Mouse (Mus musculus) gastrocnemius, postnatal 10 days (tissue): ENCODE data around the gene Btnl1. TPM values are rescaled to one million over a fixed set of nuclear protein-coding genes. Genes with fewer than 3 reads are reported as not detected.

Experiments used
- DNase-seq: peaks from one replicate; pipeline ENCODE4 v3.0.0; 2021; ENCODE audit warnings: mixed read lengths
- long read RNA-seq, 2 experiments: library from polyadenylated mRNA; stranded (forward); transcript quantifications; one replicate each; pipeline ENCODE4 v2.0.0; 2021
- total RNA-seq, 2 experiments: library from RNA; stranded (reverse); gene quantifications; 2 replicates each; pipeline ENCODE4 v1.2.3; 2021

The Btnl1 gene
- not detected for total RNA-seq
- long read RNA-seq, experiment 1, result 0 reads
- long read RNA-seq, experiment 2, result 0 reads

- no peak for DNase-seq
Observed at GRCm38 (mm10) chr17:34376847-34377246, at the start of gene Btnl1. TSS of gene Btnl1 (plus strand) at chr17:34377132.

DNA sequence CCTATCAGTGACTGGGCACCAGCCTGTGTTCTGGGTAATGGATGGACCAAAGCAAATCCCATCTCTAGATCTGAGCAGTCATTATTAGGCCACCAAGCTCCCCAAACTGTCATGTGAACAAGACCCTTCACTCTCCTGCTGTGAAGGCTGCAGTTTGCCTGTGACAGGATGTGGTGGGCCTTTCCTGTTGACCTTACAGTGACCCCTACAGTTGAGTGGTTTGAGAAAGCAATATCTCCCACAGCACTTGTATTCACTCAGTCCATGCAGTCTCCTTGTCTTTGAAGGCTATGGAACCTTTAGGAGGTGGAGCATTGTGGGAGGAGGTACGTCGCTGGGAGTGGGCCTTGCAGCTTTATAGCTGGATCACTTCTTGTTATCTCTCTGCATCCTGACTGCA, 47.1 kb upstream of the Btnl1 start:
- no peak for DNase-seq

GRCm38 (mm10) chr17:34331200-34331599, 45.7 kb upstream of the Btnl1 start:
- DNase-seq, result no peak

- no peak for DNase-seq
Observed at GRCm38 (mm10) chr17:34340619-34341402, 36.1 kb upstream of the Btnl1 start.

DNA sequence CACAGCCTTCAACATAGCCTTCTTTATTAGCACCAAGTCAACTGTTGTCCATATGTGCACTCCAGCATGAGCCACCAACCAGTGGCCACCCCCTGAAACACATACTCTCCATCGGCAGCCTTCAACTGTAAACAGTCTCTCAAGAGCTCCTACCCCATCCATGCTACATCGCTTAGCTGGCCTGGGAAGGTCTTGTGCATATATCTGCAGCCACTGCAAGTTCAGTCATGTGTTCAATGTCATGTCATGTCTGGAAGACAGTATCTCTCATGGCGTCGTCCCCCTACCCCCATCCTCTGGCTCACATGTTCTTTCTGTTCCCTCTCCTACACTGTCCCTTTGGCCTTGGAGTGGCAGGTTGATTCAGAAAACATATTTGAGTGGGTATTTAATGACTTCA, 32.0 kb upstream of the Btnl1 start:
- DNase-seq, result no peak

DNA sequence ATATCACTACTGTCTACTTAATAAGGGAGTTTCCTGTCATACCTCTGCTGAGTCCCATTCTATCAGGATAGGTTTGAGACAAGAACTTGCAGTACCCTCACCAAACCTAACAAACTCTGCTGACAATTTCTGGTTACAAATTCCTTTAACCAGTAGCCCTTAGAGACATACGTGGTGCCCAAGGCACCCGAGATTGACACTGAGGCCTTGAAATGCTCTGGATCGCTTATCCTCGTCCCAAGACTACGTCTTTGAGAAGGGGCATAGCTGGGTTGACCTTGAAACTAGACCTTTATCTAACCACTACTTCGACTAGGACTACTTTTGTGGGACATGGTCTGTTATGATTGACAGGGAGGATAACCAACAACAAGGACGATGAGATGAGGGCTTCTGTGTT, 31.4 kb upstream of the Btnl1 start:
- no peak for DNase-seq

GRCm38 (mm10) chr17:34346041-34346440, 30.9 kb upstream of the Btnl1 start:
- DNase-seq, result no peak

DNA sequence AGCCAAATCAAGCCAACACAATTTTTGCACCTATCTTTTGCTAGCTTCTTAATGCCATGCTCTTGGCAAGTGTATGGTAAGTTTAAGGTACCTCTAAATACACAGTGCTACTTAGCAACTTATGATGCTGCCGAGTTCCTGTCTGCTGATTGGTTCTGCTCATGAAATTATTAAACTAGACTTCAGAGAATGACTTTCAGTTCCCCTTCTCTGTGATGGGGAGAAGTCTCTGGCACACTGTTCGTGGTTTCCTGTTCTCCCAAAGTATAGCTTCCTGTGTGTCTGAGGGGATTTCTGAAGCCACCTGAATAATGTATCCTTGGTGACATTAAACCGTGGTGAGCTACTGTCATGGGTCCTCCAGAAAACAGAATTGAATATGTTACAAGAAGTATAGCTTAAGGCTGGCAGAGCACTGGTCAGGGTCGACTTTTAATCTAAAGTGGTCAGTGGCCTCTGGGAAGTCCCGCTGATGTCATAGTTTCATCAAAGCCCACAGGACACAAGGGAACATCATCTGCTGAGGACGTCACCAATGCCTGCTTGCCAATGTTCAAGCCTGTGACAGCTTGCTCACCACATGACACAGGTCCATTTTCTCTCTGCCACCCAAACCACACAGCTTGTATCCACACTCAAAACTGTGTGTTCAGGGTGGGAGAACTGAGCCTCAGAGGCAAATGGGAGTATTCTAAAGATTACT, 29.2 kb upstream of the Btnl1 start:
- no peak for DNase-seq

- peak; percentile 70 for DNase-seq
Observed at GRCm38 (mm10) chr17:34349429-34349828, 27.5 kb upstream of the Btnl1 start.

GRCm38 (mm10) chr17:34354539-34354938, 22.4 kb upstream of the Btnl1 start, which contains the start of gene Btnl2:
TSS of gene Btnl2 (plus strand) at chr17:34354822.
- no peak for DNase-seq

GRCm38 (mm10) chr17:34354940-34355339, 22.0 kb upstream of the Btnl1 start:
- no peak for DNase-seq

DNA sequence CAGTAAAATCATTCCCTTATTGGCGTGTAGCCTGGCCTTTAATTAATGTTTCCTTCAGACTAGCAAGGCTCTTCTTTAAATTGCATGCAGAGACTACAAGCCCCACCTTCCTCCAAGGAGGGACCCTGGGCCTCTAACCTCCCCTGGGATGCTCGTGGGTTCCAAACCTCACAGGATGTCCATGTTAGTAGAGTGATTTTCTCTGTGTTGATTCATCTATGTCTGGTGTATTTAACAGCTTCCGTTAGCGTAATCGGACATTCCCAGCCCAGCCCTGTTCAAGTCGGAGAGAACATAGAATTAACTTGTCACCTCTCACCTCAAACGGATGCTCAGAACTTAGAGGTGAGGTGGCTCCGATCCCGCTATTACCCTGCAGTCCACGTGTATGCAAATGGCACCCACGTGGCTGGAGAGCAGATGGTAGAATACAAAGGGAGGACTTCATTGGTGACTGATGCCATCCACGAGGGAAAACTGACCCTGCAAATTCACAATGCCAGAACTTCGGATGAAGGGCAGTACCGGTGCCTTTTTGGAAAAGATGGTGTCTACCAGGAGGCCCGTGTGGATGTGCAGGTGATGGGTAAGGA, 13.9 kb upstream of the Btnl1 start:
- no peak for DNase-seq

DNA sequence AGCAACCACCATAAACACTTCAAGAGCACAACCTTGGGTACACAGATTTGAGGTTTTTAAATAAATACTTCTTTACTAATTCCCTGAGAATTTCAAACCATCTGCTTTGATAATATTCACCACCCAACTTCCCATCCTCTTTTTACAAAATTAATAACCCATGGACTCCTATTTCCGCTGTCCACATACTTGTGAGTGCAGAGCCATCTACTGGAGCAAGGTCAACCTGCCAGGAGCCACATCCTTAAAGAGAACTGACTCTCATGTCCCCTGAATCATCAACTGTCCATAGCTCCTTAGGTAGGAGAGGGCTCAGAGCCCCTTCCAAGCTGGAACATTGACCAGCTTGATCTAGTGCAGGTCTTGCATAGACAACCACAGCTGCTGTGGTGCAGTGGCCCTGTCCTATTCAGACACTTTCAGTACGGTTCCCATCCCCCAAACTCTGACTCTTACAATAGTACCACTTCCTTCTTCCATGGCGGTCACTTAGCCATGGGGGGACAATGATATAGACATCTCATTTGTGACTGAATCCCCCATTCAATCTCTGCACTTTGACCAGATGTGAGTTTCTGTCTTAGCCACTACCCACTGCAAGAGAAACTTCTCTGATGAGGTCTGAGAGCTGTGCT, 13.1 kb upstream of the Btnl1 start:
- no peak for DNase-seq

DNA sequence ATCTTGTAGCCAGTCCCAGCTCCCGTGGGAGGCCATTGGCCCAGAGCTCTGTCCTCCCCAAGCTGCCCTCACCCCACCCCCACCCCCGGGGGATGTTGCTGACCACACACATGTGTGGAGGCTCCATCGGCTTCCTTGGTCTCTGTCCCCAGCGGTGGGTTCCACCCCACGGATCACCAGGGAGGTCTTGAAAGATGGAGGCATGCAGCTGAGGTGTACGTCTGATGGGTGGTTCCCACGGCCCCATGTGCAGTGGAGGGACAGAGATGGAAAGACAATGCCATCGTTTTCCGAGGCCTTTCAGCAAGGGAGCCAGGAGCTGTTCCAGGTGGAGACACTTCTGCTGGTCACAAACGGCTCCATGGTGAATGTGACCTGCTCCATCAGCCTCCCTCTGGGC, 11.9 kb upstream of the Btnl1 start:
- DNase-seq, result no peak

- DNase-seq, result no peak
Observed at GRCm38 (mm10) chr17:34370563-34370962, 6.4 kb upstream of the Btnl1 start.

- no peak for DNase-seq
Observed at GRCm38 (mm10) chr17:34373055-34373709, 3.8 kb upstream of the Btnl1 start.

GRCm38 (mm10) chr17:34377450-34378209, 698 bp downstream of the Btnl1 start:
- DNase-seq, result no peak

DNA sequence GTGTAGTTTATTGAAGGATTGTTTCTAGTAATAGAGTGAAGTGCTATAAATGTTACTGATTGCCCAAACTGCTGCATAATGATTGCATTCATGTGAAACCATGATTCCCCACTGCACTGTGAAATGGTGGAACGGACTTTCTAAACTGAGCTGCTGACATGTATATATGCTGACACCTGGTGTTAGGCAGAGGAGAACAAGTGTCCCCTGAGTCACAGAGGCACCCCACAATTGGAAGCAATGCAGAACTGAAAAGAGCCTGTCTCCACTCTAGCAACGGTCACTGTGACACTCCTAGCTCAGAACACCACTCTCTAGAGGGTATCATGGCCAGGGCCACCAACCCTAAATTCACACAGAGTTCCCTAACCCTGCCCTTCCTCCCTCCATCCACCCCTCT, 1.8 kb downstream of the Btnl1 start:
- DNase-seq, result no peak

- no peak for DNase-seq
Observed at GRCm38 (mm10) chr17:34379451-34379850, 2.5 kb downstream of the Btnl1 start.

DNA sequence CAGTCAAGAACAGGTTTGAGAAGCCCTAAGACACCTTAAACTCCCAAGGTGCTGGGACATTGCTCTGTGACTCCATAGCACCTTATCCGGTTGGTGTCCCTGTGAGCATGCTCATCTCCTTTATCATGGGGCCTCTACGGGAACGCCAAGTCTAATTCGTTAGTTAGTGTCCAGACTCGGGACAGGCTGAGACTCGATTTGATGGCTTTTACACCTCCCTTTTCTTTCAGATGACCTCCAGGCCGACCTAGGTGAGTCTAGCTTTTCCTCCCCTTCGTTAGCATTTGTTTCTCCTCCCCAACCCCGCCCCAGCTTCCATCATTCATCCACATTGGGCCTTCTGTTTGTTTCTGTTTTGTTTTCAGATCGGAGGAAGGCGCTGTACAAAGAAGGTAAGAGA, 4.9 kb downstream of the Btnl1 start:
- DNase-seq, result no peak

- no peak for DNase-seq
Observed at GRCm38 (mm10) chr17:34383212-34383611, 6.3 kb downstream of the Btnl1 start.
